Mouse (Mus musculus) left cerebral cortex, adult 2 months (tissue): ENCODE data around the gene Olfr1276. TPM values are rescaled to one million over a fixed set of nuclear protein-coding genes. Genes with fewer than 3 reads are reported as not detected.

Experiments used
- DNase-seq, 2 experiments: peaks; one replicate each; pipeline ENCODE4 v3.0.0; 2021 to 2022; ENCODE audit warnings: low spot score in 2 of 2, mixed read lengths in 1 of 2; ENCODE audit errors: extremely low spot score in 1 of 2
- H3K27ac ChIP-seq: fragments of 200-600 bp; 2 replicates; pipeline ENCODE4 v1.8.1; 2022
- H3K4me3 ChIP-seq: fragments of 200-600 bp; 2 replicates; pipeline ENCODE4 v1.8.1; 2022
- CTCF ChIP-seq: fragments of 200-600 bp; IDR thresholded peaks from 2 replicates; pipeline ENCODE4 v1.8.1; 2022; ENCODE audit warnings: antibody characterized with exemption, mild to moderate bottlenecking, moderate library complexity
- intact Hi-C: fragments of 180-260 bp; cut with DNase I; formaldehyde crosslinking; loops from one replicate; pipeline ENCODE4 v1.15.1; 2025
- long read RNA-seq, 2 experiments: library from polyadenylated mRNA; stranded (forward); transcript quantifications; one replicate each; pipeline ENCODE4 v2.0.0; 2021; ENCODE audit warnings: borderline mapping rate in 2 of 2
- total RNA-seq, 2 experiments: library from RNA; stranded (reverse); gene quantifications; 2 replicates each; pipeline ENCODE4 v1.2.3; 2021

The Olfr1276 gene
- not detected for total RNA-seq
- long read RNA-seq, experiment 1, result 0 reads
- long read RNA-seq, experiment 2, result 0 reads

DNA sequence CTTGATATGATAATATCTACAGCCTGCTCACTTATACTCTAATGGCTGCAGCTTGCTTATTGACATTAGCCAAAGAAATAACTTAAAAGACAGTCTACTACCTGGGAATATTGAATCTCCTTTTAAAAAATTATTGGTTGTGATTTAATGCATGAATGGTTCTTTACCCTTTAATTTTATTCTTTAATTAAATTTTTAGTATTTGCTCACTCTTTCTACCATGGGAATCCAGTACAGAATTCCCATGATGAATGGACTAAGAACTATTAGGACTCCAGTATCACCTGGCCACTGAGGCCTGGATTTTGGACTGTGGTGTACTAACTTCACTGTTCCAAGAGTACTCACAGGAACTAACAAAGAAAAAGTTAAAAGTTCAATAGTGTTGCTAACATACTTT lies at the start of gene Olfr1276:
Gene Olfr1276, plus strand, starts transcription at position 301 of the 400 bp plus-strand sequence.
- intact Hi-C loops, result no loop called here
- H3K4me3 ChIP-seq, result no peak within 1 kb of the TSS
- no peak for TF ChIP-seq CTCF
- no peak for DNase-seq
- H3K27ac ChIP-seq, result no peak within 1 kb of the TSS

DNA sequence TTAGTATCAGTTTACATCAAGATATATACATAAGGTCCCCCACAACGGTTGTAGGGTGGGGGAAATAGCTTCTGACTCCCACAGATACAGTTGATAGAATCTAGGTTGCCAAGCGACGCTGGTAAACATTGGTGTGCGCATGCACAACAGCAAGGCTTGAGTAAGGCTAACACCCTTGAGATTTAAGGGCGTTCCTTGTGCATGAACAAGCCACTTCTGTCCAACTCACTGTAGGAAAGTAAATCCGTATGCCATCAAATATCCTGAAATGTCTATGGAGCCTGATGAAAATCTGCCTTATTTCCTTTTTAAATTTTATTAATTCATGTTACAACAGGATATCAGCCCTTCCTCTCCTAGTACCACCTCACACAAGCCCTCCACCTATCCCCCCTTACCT lies 24.8 kb upstream of the Olfr1276 start, which contains the start of gene 4930430A15Rik:
Gene 4930430A15Rik, minus strand, starts transcription at position 101 of the 400 bp plus-strand sequence.
- intact Hi-C loops, result no loop called here
- DNase-seq, result no peak
- H3K27ac ChIP-seq, result no peak within 1 kb of the TSS
- no peak for TF ChIP-seq CTCF
- no peak within 1 kb of the TSS for H3K4me3 ChIP-seq

DNA sequence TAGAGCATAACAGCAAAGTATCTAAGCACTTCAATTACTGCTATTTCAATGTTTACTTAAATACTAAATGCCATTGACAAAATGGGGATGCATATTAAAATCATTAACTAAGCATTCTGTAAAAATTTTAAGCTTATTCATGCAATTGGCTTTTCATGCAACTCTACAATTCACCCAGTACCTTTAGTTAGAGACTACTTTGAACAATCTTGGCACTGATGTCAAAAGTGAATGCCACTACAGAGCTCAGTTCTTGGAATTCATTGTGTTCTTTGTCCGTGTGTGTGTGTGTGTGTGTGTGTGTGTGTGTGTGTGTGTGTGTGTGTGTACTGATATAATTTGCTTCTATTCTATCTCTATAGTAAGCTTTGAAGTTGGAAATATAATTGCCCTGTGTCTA lies 19.1 kb upstream of the Olfr1276 start, which contains the start of gene Olfr1275:
Gene Olfr1275, minus strand, starts transcription at position 101 of the 400 bp plus-strand sequence.
- no peak for DNase-seq
- intact Hi-C loops, result no loop called here
- H3K4me3 ChIP-seq, result no peak within 1 kb of the TSS
- TF ChIP-seq CTCF, result no peak
- no peak within 1 kb of the TSS for H3K27ac ChIP-seq

DNA sequence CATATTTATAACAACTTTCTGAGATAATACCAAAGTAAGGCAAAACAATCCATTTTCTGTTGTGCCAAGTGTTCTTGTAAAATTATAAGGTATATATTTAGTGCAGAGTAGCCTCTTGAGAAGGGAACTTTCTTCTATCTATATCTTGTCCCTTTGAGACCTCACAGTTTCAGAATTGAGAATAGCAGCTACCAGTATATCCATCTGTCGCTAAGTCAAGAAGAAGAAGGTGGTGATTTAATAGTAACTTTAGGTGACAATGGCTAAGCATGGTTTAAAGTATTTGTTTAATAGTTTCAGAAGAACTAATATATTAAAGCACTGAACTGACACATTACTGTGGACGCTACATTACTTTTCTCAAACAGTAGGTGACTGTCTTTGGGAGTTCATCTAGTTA lies 19.7 kb downstream of the Olfr1276 start, which contains the start of gene Olfr1277:
Gene Olfr1277, minus strand, starts transcription at position 101 of the 400 bp plus-strand sequence.
- Histone ChIP-seq H3K27ac (no peak within 1 kb of the TSS), H3K4me3 (no peak within 1 kb of the TSS)
- intact Hi-C loops, result no loop called here
- no peak for DNase-seq
- no peak for TF ChIP-seq CTCF

DNA sequence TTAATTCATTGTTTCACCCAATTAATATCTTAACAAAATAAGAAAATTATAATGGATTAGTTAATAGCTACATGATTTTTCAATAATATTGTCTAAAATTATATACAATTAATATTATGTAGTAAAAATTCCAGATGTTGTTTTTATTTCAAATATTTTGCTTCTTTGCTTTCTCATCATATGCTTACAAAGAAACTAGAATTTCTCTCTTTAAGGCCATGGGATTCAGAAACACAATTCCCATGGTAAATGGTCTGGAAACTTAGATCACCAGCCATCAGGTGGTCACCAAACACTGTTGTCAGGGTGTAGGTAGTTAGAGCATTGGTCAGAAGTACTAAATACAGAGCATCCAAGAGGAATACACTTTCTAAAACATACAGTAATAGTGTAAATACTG lies 35.5 kb downstream of the Olfr1276 start, which contains the start of gene Olfr1278:
Gene Olfr1278, plus strand, starts transcription at position 301 of the 400 bp plus-strand sequence.
- no peak within 1 kb of the TSS for H3K4me3 ChIP-seq
- TF ChIP-seq CTCF, result no peak
- H3K27ac ChIP-seq, result no peak within 1 kb of the TSS
- intact Hi-C loops, result no loop called here
- DNase-seq, result no peak

DNA sequence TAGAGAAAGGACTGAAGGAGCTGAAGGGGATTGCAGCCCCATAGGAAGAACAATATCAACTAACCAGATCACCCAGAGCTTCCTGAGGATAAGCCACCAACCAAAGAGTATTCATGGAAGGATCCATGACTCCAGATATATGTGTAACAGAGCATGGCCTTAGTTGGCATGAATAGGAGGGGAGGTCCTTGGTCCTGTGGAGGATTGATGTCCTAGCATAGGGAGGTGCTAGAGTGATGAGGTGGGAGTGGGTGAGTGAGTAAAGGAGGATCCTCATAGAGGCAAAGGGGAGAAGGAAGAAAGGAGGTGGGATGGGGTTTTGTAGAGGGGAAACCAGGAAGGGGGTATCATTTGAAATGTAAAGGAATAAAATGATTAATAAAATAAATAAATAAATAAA lies 44.2 kb downstream of the Olfr1276 start:
- Histone ChIP-seq H3K27ac (no peak overlapping the region), H3K4me3 (no peak overlapping the region)
- TF ChIP-seq CTCF, result no peak
- DNase-seq, result no peak
- intact Hi-C loops, result no loop called here

DNA sequence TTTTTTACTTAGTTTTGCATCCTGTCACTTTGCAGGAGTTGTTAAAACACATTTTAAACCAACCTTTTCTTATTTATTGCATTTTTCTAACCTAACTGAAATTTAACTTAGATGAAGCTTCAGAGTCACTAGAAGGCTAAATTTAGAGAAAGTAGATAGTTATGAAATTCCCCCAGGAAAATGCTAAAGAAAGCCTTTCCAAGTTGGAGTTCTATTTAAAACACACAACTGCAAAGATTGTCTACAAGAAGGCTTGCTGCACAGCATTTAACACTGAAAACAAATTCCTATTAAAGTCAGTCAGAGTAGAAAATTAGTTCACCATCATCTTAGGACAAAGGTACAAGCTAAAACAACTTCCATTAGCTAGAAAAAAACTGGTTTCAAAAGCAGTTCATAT lies 46.1 kb downstream of the Olfr1276 start, which contains the start of gene Olfr1279:
Gene Olfr1279, plus strand, starts transcription at position 262 of the 400 bp plus-strand sequence.
- intact Hi-C loops, result no loop called here
- no peak within 1 kb of the TSS for H3K4me3 ChIP-seq
- TF ChIP-seq CTCF, result no peak
- no peak within 1 kb of the TSS for H3K27ac ChIP-seq
- DNase-seq, result no peak

Other genes starting within 250 kb of the Olfr1276 start
- not detected for gene Gm13941, start 148.5 kb upstream of the Olfr1276 start, total RNA-seq
- gene Gm15130, start 101.6 kb upstream of the Olfr1276 start, total RNA-seq, result not detected
- not detected for gene 4930430A15Rik, start 24.9 kb upstream of the Olfr1276 start, total RNA-seq
- not detected for gene Olfr1275, start 19.2 kb upstream of the Olfr1276 start, total RNA-seq
- gene Olfr1277, start 19.6 kb downstream of the Olfr1276 start, total RNA-seq, result not detected
- gene Olfr1278, start 35.6 kb downstream of the Olfr1276 start, total RNA-seq, result not detected
- gene Olfr1279, start 46.1 kb downstream of the Olfr1276 start, total RNA-seq, result not detected
- not detected for gene Olfr1280, start 59.5 kb downstream of the Olfr1276 start, total RNA-seq
- not detected for gene Olfr1281, start 72.0 kb downstream of the Olfr1276 start, total RNA-seq
- not detected for gene Olfr1282, start 81.6 kb downstream of the Olfr1276 start, total RNA-seq
- not detected for gene Olfr1283, start 112.3 kb downstream of the Olfr1276 start, total RNA-seq
- gene Olfr1284, start 121.0 kb downstream of the Olfr1276 start, total RNA-seq, result not detected
- gene Olfr1286, start 168.6 kb downstream of the Olfr1276 start, total RNA-seq, result not detected
- gene Olfr1287, start 194.6 kb downstream of the Olfr1276 start, total RNA-seq, result not detected
- not detected for gene Olfr1288, start 219.6 kb downstream of the Olfr1276 start, total RNA-seq
- not detected for gene Olfr1289, start 226.3 kb downstream of the Olfr1276 start, total RNA-seq
- not detected for gene Olfr1290, start 239.3 kb downstream of the Olfr1276 start, total RNA-seq
- gene Olfr1291-ps1, start 242.7 kb downstream of the Olfr1276 start, total RNA-seq, result not detected